In the genomic region with DNA sequence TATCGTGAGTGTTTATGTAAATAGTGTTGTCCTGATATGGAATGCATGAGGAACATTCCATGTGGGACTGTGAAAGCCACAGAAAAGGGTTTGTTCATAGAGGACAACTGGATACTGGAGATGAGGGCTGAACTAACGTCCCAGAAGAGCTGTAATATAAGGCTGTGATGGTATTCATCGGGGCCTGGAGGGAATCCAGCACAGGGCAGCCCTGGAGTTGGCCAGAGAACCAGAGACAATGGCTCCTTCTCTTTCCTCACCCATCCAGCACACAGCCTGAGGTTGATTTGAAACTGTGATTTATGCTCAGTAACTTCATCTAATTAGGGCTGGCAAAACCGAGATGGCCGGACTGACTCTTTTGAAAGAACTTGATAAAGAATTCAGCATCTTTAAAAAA, we compare ENCODE assay signal across 14 mouse cellular contexts. TPM values are rescaled to one million over a fixed set of nuclear protein-coding genes. Genes with fewer than 3 reads are reported as not detected.
DNase-seq lines count a peak whose midpoint lies in the region; ATAC-seq and TF ChIP-seq lines count a peak whose summit lies in the region.
"Had no signal": no experiment of that assay in that cellular context is flagged by ENCODE, and none has a peak within 500 bp of the region (broad histone marks: within the 10 kb centered on the region; RNA-seq: fewer than 3 reads in every experiment).

No protein-coding gene starts in this region.

- no peaks in the 10 kb centered on the region for H3K4me1 ChIP-seq in lung, postnatal 0 days (ENCODE audit: insufficient read depth, low read depth, low read length)
- peaks cover 56% of the 10 kb centered on the region for H3K4me1 ChIP-seq in bone marrow macrophage, adult 2 months (ENCODE audit: control insufficient read depth, insufficient read depth, low read length)
- no peaks in the 10 kb centered on the region for H3K4me1 ChIP-seq in liver, embryonic 11.5 days (replicated peaks; ENCODE audit: control insufficient read depth, insufficient read depth, low read length)
- H3K4me1 ChIP-seq: embryonic facial prominence, embryonic 12.5 days; heart, embryonic 12.5 days had no signal

- H3K27ac ChIP-seq in lung, postnatal 0 days (ENCODE audit: low read length), result 0 out of 2 replicates have a peak overlapping the region, but pooled peaks have one; percentile 17
- peak overlapping the region; percentile 55 for H3K27ac ChIP-seq in bone marrow macrophage, adult 2 months (ENCODE audit: insufficient read depth, low read depth, low read length)
- no peak overlapping the region for H3K27ac ChIP-seq in layer of hippocampus, adult 2 months
- no peak overlapping the region for H3K27ac ChIP-seq in liver, embryonic 11.5 days (ENCODE audit: low read depth, low read length)
- H3K27ac ChIP-seq: embryonic facial prominence, embryonic 12.5 days; forebrain, embryonic 15.5 days; hindbrain, embryonic 10.5 days; hindbrain, embryonic 14.5 days had no signal

- WGBS in lung, postnatal 0 days, result 51% methylated on average over 5 of the region's 5 CpGs
- WGBS in liver, embryonic 11.5 days, result 68% methylated on average over 5 of the region's 5 CpGs

- TF ChIP-seq CTCF in lung, postnatal 0 days (IDR thresholded peaks at IDR 0.05), result no peak
- TF ChIP-seq CTCF in bone marrow macrophage, adult 2 months (IDR thresholded peaks at IDR 0.05; ENCODE audit: low read depth, low read length), result no peak
- no peak for TF ChIP-seq CTCF in layer of hippocampus, adult 2 months (conservative IDR thresholded peaks at IDR 0.05)

- no peak overlapping the region for H3K4me2 ChIP-seq in lung, postnatal 0 days (replicated peaks; ENCODE audit: low read depth, low read length)
- H3K4me2 ChIP-seq in liver, embryonic 11.5 days, result no peak overlapping the region
- H3K4me2 ChIP-seq: embryonic facial prominence, embryonic 12.5 days; forebrain, embryonic 15.5 days; heart, embryonic 12.5 days; hindbrain, embryonic 14.5 days had no signal

- H3K9ac ChIP-seq in lung, postnatal 0 days (replicated peaks; ENCODE audit: low read depth), result no peak overlapping the region
- H3K9ac ChIP-seq in liver, embryonic 11.5 days (ENCODE audit: low read depth, low read length), result no peak overlapping the region
- H3K9ac ChIP-seq: embryonic facial prominence, embryonic 12.5 days; forebrain, embryonic 15.5 days; heart, embryonic 12.5 days; hindbrain, embryonic 14.5 days had no signal

- no peak overlapping the region for H3K4me3 ChIP-seq in lung, postnatal 0 days (ENCODE audit: low read depth, low read length)
- H3K4me3 ChIP-seq in bone marrow macrophage, adult 2 months (ENCODE audit: insufficient read depth, low read length), result no peak overlapping the region
- H3K4me3 ChIP-seq in layer of hippocampus, adult 2 months, result no peak overlapping the region
- H3K4me3 ChIP-seq in liver, embryonic 11.5 days (ENCODE audit: low read depth, low read length), result no peak overlapping the region
- H3K4me3 ChIP-seq: embryonic facial prominence, embryonic 12.5 days; forebrain, embryonic 15.5 days; heart, embryonic 12.5 days; hindbrain, embryonic 10.5 days had no signal

- no peaks in the 10 kb centered on the region for H3K9me3 ChIP-seq in lung, postnatal 0 days (ENCODE audit: low read length)
- H3K9me3 ChIP-seq in liver, embryonic 11.5 days (ENCODE audit: control insufficient read depth, low read length), result no peaks in the 10 kb centered on the region
- H3K9me3 ChIP-seq: embryonic facial prominence, embryonic 12.5 days; forebrain, embryonic 15.5 days; hindbrain, embryonic 10.5 days had no signal

- H3K36me3 ChIP-seq in lung, postnatal 0 days (ENCODE audit: insufficient read depth, low read length), result no peaks in the 10 kb centered on the region
- H3K36me3 ChIP-seq in liver, embryonic 11.5 days (ENCODE audit: control insufficient read depth, insufficient read depth, low read length), result no peaks in the 10 kb centered on the region
- H3K36me3 ChIP-seq: embryonic facial prominence, embryonic 12.5 days; forebrain, embryonic 15.5 days; heart, embryonic 12.5 days; hindbrain, embryonic 10.5 days had no signal

- no peak for TF ChIP-seq EP300 in lung, postnatal 0 days (IDR thresholded peaks at IDR 0.05)

- TF ChIP-seq POLR2A in bone marrow macrophage, adult 2 months (IDR thresholded peaks at IDR 0.05; ENCODE audit: borderline replicate concordance, low read depth, low read length), result no peak

- no peaks in the 10 kb centered on the region for H3K27me3 ChIP-seq in lung, postnatal 0 days (replicated peaks; ENCODE audit: insufficient read depth, low read length)
- H3K27me3 ChIP-seq in liver, embryonic 11.5 days (replicated peaks; ENCODE audit: control insufficient read depth, insufficient read depth, low read length), result no peaks in the 10 kb centered on the region
- H3K27me3 ChIP-seq: embryonic facial prominence, embryonic 12.5 days; forebrain, embryonic 15.5 days; heart, embryonic 12.5 days had no signal

- DNase-seq in lung, postnatal 0 days (ENCODE audit: low spot score), result no peak
- DNase-seq in lung, adult 18-20 months, result no peak
- peak; percentile 86 for DNase-seq in Muller cell, postnatal 12 days (ENCODE audit: inconsistent ontology term)
- no peak for DNase-seq in layer of hippocampus, adult 2 months (ENCODE audit: low spot score in 2 of 2)
- no peak for DNase-seq in liver, embryonic 11.5 days (ENCODE audit: low spot score)
- DNase-seq: cerebellum, adult 18-20 months; embryo, embryonic 11 days; gastrocnemius, postnatal 25 days had no signal

- ATAC-seq in lung, postnatal 0 days, result 0 out of 2 replicates have a peak, but pooled peaks have one; percentile 13
- no peak for ATAC-seq in liver, embryonic 11.5 days (replicated peaks; ENCODE audit: low FRiP score)
- ATAC-seq: forebrain, embryonic 15.5 days had no signal

RNA-seq across cellular contexts. Expression of a gene that starts 20.1 kb away (rescaled TPM):
- 18.3 and 20.1 TPM in 2 replicates for polyA plus RNA-seq in lung, postnatal 0 days (2015; fragmentation: Nextera tagmentation; extraction: Ambion mirVana)
- polyA plus RNA-seq in bone marrow macrophage, adult 2 months (2012; ENCODE audit: insufficient read depth, insufficient read length, missing spikeins), result 69.2 and 82.2 TPM in 2 replicates
- total RNA-seq in layer of hippocampus, adult 2 months (2021), result 10 to 100 TPM; 22.2 to 25.5 TPM
- polyA plus RNA-seq in liver, embryonic 11.5 days (2014; fragmentation: Nextera tagmentation; extraction: Ambion mirVana), result 17.2 and 18.4 TPM in 2 replicates

Comparison
In these comparisons a context has a peak if more than half of its experiments do, and no peak if none do; other contexts are left out.
1. H3K27ac ChIP-seq: peak in lung, postnatal 0 days (single experiment) and bone marrow macrophage, adult 2 months (single experiment); none in layer of hippocampus, adult 2 months (single experiment) and liver, embryonic 11.5 days (single experiment).